Mouse (Mus musculus) embryo, embryonic 10 days (tissue): ENCODE data around the gene Parvg.
"Not testable (repeated sequence)": the region's sequence is repeated elsewhere in the genome, so short reads cannot be mapped to it uniquely, and the experiment has no call there.

ENCODE experiments used
- DNase-seq: peaks from one replicate; pipeline ENCODE4 v3.0.0-alpha.2; 2015; ENCODE audit warnings: low spot score

The Parvg gene

GRCm38 (mm10) chr15:84323966-84324869, at the start of gene Parvg:
TSS of gene Parvg (plus strand) at chr15:84324026.
- no peak for DNase-seq

- no peak for DNase-seq
These were observed 47.8 kb upstream of the Parvg start for GRCm38 (mm10) chr15:84276066-84276465.

GRCm38 (mm10) chr15:84278091-84278490, 45.7 kb upstream of the Parvg start:
- no peak for DNase-seq

GRCm38 (mm10) chr15:84278656-84279055, 45.2 kb upstream of the Parvg start:
- DNase-seq, result no peak

- no peak for DNase-seq
These were observed 43.5 kb upstream of the Parvg start for GRCm38 (mm10) chr15:84280309-84280708.

GRCm38 (mm10) chr15:84280712-84281347, 43.0 kb upstream of the Parvg start:
- DNase-seq, result no peak

- DNase-seq, result no peak
These were observed 41.4 kb upstream of the Parvg start for GRCm38 (mm10) chr15:84282206-84283085.

- DNase-seq, result peak; percentile 50
These were observed 39.8 kb upstream of the Parvg start for GRCm38 (mm10) chr15:84284059-84284458.

- DNase-seq, result peak; percentile 53
These were observed 38.4 kb upstream of the Parvg start for GRCm38 (mm10) chr15:84285453-84285852.

GRCm38 (mm10) chr15:84288953-84289352, 34.9 kb upstream of the Parvg start:
- DNase-seq, result not testable (repeated sequence)

- no peak for DNase-seq
These were observed 32.7 kb upstream of the Parvg start for GRCm38 (mm10) chr15:84291097-84291496.

GRCm38 (mm10) chr15:84293590-84293989, 30.2 kb upstream of the Parvg start:
- no peak for DNase-seq

- DNase-seq, result no peak
These were observed 29.4 kb upstream of the Parvg start for GRCm38 (mm10) chr15:84294391-84294790.

GRCm38 (mm10) chr15:84295225-84295624, 28.6 kb upstream of the Parvg start:
- DNase-seq, result no peak

GRCm38 (mm10) chr15:84297454-84297853, 26.4 kb upstream of the Parvg start:
- DNase-seq, result no peak

- peak; percentile 85 for DNase-seq
These were observed 24.9 kb upstream of the Parvg start for GRCm38 (mm10) chr15:84298804-84299370.

GRCm38 (mm10) chr15:84299662-84300333, 24.0 kb upstream of the Parvg start:
- DNase-seq, result peak; percentile 80

- no peak for DNase-seq
These were observed 23.2 kb upstream of the Parvg start for GRCm38 (mm10) chr15:84300591-84300990.

- DNase-seq, result peak; percentile 70
These were observed 22.8 kb upstream of the Parvg start for GRCm38 (mm10) chr15:84301026-84301425.

- no peak for DNase-seq
These were observed 22.0 kb upstream of the Parvg start for GRCm38 (mm10) chr15:84301641-84302420.

GRCm38 (mm10) chr15:84303264-84303663, 20.6 kb upstream of the Parvg start:
- no peak for DNase-seq
